Mouse (Mus musculus) heart, embryonic 12.5 days (tissue): ENCODE results near the gene Sema4c. TPM values are rescaled to one million over a fixed set of nuclear protein-coding genes. Genes with fewer than 3 reads are reported as not detected.
A peak's percentile ranks its signal among the peaks of the same experiment; 100 is the strongest.
"Not testable (repeated sequence)": the region's sequence is repeated elsewhere in the genome, so short reads cannot be mapped to it uniquely, and the experiment has no call there.

ENCODE experiments used
- ATAC-seq: fragments of 200-750 bp; cut with Nextera tagmentation; 2 replicates; pipeline ENCODE4 v1.8.0; 2017; ENCODE audit warnings: moderate TSS enrichment, moderate library complexity; ENCODE audit not compliant: insufficient number of reproducible peaks, low FRiP score
- H3K27ac ChIP-seq: fragments of 300-500 bp; sonication (generic); 2 replicates; pipeline ENCODE4 v1.5.1; 2016; ENCODE audit warnings: mild to moderate bottlenecking, moderate library complexity; ENCODE audit not compliant: poor library complexity, severe bottlenecking
- H3K27me3 ChIP-seq: fragments of 300-500 bp; sonication (generic); replicated peaks from 2 replicates; pipeline ENCODE4 v1.6.1; 2016; ENCODE audit warnings: mild to moderate bottlenecking, moderate library complexity
- H3K36me3 ChIP-seq: fragments of 300-500 bp; sonication (generic); 2 replicates; pipeline ENCODE4 v1.6.1; 2016; ENCODE audit warnings: mild to moderate bottlenecking, moderate library complexity
- H3K4me1 ChIP-seq: fragments of 300-500 bp; sonication (generic); replicated peaks from 2 replicates; pipeline ENCODE4 v1.6.1; 2016; ENCODE audit warnings: mild to moderate bottlenecking
- H3K4me2 ChIP-seq: fragments of 300-500 bp; sonication (generic); 2 replicates; pipeline ENCODE4 v1.6.1; 2016; ENCODE audit warnings: mild to moderate bottlenecking, moderate library complexity
- H3K4me3 ChIP-seq: fragments of 300-500 bp; sonication (generic); 2 replicates; pipeline ENCODE4 v1.5.1; 2016; ENCODE audit warnings: mild to moderate bottlenecking
- H3K9ac ChIP-seq: fragments of 300-500 bp; sonication (generic); 2 replicates; pipeline ENCODE4 v1.6.1; 2016; ENCODE audit warnings: mild to moderate bottlenecking, moderate library complexity
- H3K9me3 ChIP-seq: fragments of 300-500 bp; sonication (generic); replicated peaks from 2 replicates; pipeline ENCODE4 v1.6.1; 2016; ENCODE audit warnings: mild to moderate bottlenecking, moderate library complexity
- WGBS: fragments of 180-500 bp; shearing (Covaris S2); methylation state at CpG from one replicate; pipeline ENCODE4 v1.1.7; 2016; 5-methylcytosine and 5-hydroxymethylcytosine counted together
- polyA plus RNA-seq: library from polyadenylated mRNA; unstranded; fragments of >200 nt; fragmentation: Nextera tagmentation; extraction: Ambion mirVana; gene quantifications from 2 replicates; pipeline ENCODE4 v1.2.1, GENCODE M21; 2016

Gene Sema4c
- polyA plus RNA-seq, 1 experiment from 2014 or later = 13.3 TPM

GRCm38 (mm10) chr1:36545382-36545781 is 12.8 kb downstream of the Sema4c start:
- H3K9ac ChIP-seq = no peak overlapping the region
- peak overlapping the region; percentile 79; the same call in 1 of the 2 replicates for H3K4me2 ChIP-seq
- 57% methylated on average over 2 of the region's 2 CpGs for WGBS
- ATAC-seq = no peak
- H3K27ac ChIP-seq = no peak overlapping the region
- peaks cover 41% of the 10 kb centered on the region for H3K36me3 ChIP-seq
- H3K27me3 ChIP-seq = no peaks in the 10 kb centered on the region
- H3K4me1 ChIP-seq = peaks cover 49% of the 10 kb centered on the region
- H3K4me3 ChIP-seq = no peak overlapping the region
- 0 out of 2 replicates have a peak, but pooled peaks cover 3% of the 10 kb centered on the region for H3K9me3 ChIP-seq

DNA sequence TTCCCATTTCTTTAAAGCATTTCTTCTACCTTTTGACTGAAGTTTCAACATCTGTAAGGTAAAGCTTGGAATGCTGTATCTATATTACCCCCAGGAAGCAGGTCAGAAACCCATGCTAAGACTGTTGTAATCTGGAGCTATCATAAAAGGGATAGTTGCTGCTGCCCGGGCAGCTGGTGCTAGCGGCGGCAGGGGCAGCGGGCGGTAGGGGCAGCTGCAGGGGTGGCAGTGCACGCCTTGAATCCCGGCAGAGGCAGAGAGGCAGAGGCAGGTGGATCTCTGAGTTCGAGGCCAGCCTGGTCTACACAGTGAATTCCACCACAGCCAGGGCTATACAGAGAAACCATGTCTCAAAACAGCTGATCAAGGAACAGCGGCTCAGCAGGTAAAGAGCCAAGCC is 15.2 kb downstream of the Sema4c start:
- no peak overlapping the region for H3K4me2 ChIP-seq
- WGBS = 92% methylated on average over 9 of the region's 9 CpGs
- H3K36me3 ChIP-seq = peaks cover 38% of the 10 kb centered on the region
- no peaks in the 10 kb centered on the region for H3K27me3 ChIP-seq
- H3K4me1 ChIP-seq = peaks cover 44% of the 10 kb centered on the region
- H3K9ac ChIP-seq = no peak overlapping the region
- no peak overlapping the region for H3K4me3 ChIP-seq
- no peak overlapping the region for H3K27ac ChIP-seq
- H3K9me3 ChIP-seq = 0 out of 2 replicates have a peak, but pooled peaks cover 3% of the 10 kb centered on the region
- ATAC-seq = no peak

GRCm38 (mm10) chr1:36541844-36542243 is 16.3 kb downstream of the Sema4c start:
- Histone ChIP-seq H3K9me3 (0 out of 2 replicates have a peak, but pooled peaks cover 3% of the 10 kb centered on the region), H3K27ac (no peak overlapping the region), H3K4me3 (no peak overlapping the region), H3K27me3 (no peaks in the 10 kb centered on the region), H3K4me2 (no peak overlapping the region), H3K9ac (no peak overlapping the region), H3K4me1 (peaks cover 38% of the 10 kb centered on the region), H3K36me3 (peaks cover 43% of the 10 kb centered on the region)
- ATAC-seq = no peak
- 91% methylated on average over 16 of the region's 16 CpGs for WGBS

DNA sequence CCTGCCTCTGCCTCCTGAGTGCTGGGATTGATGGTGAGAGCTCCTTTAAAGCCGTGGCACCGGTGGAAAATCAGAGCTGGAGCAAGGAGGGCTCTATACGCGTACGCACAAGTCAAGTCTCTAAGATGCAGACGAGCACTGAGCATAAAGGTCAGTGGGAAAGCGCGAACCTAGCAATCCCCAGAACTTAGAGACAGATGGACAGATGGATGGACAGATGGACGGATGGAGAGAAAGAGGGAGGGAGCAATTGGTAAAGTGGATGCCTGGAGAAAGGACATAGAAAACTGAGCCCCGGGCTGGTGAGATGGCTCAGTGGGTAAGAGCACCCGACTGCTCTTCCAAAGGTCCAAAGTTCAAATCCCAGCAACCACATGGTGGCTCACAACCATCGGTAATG is 17.3 kb downstream of the Sema4c start:
- Histone ChIP-seq H3K4me2 (no peak overlapping the region), H3K9me3 (0 out of 2 replicates have a peak, but pooled peaks cover 3% of the 10 kb centered on the region), H3K4me3 (no peak overlapping the region), H3K4me1 (peaks cover 37% of the 10 kb centered on the region), H3K27me3 (no peaks in the 10 kb centered on the region), H3K9ac (no peak overlapping the region), H3K36me3 (peaks cover 43% of the 10 kb centered on the region), H3K27ac (no peak overlapping the region)
- ATAC-seq = no peak
- 93% methylated on average over 12 of the region's 12 CpGs for WGBS

DNA sequence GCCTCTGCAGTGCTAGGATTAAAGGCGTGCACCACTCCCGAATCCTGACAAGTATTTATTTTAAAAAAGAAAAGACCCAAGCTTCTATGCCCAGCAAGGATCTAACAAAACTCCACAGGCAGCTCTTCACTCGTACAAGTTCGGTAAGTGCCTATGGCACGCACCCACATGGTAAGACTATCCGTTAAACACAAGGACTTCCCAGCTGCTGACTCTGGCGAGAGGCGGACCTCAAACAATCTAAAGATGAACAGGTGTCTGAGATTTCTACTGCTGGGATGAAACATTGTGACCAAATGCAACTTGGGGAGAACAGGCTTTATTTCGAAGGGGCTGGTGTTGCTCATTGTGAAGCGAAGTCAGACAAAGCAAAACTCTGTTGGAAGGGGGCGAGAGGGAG is 18.0 kb downstream of the Sema4c start:
- H3K4me1 ChIP-seq = peaks cover 39% of the 10 kb centered on the region
- ATAC-seq = no peak
- H3K36me3 ChIP-seq = peaks cover 43% of the 10 kb centered on the region
- H3K4me2 ChIP-seq = no peak overlapping the region
- peak overlapping the region; percentile 83; the same call in 1 of the 2 replicates for H3K27ac ChIP-seq
- 0 out of 2 replicates have a peak, but pooled peaks cover 3% of the 10 kb centered on the region for H3K9me3 ChIP-seq
- no peak overlapping the region for H3K4me3 ChIP-seq
- no peak overlapping the region for H3K9ac ChIP-seq
- WGBS = 92% methylated on average over 11 of the region's 11 CpGs
- no peaks in the 10 kb centered on the region for H3K27me3 ChIP-seq

GRCm38 (mm10) chr1:36539186-36539585 is 19.0 kb downstream of the Sema4c start, which contains the start of gene Gm42417:
Gene Gm42417 (minus strand): TSS chr1:36539429.
- H3K4me1 ChIP-seq = peaks cover 48% of the 10 kb centered on the region
- H3K4me3 ChIP-seq = no peak within 1 kb of the TSS
- ATAC-seq = peak; percentile 80

GRCm38 (mm10) chr1:36538727-36539126 is 19.4 kb downstream of the Sema4c start:
- H3K27me3 ChIP-seq = no peaks in the 10 kb centered on the region
- no peak overlapping the region for H3K9ac ChIP-seq
- H3K9me3 ChIP-seq = 0 out of 2 replicates have a peak, but pooled peaks cover 3% of the 10 kb centered on the region
- no peak for ATAC-seq
- no peak overlapping the region for H3K4me2 ChIP-seq
- H3K27ac ChIP-seq = peak overlapping the region; percentile 83
- peaks cover 43% of the 10 kb centered on the region for H3K36me3 ChIP-seq
- peaks cover 53% of the 10 kb centered on the region for H3K4me1 ChIP-seq
- no peak overlapping the region for H3K4me3 ChIP-seq
- 82% methylated on average over 4 of the region's 4 CpGs for WGBS

More at GRCm38 (mm10) chr1:36539186-36539585, 19.0 kb downstream of the Sema4c start, which contains the start of gene Gm42417:
- Histone ChIP-seq H3K27me3 (no peaks in the 10 kb centered on the region), H3K9ac (no peak within 1 kb of the TSS), H3K36me3 (peaks cover 43% of the 10 kb centered on the region), H3K27ac (peak within 1 kb of the TSS; percentile 83), H3K4me2 (no peak within 1 kb of the TSS), H3K9me3 (0 out of 2 replicates have a peak, but pooled peaks cover 3% of the 10 kb centered on the region)
- 40% methylated on average over 9 of the region's 9 CpGs for WGBS

DNA sequence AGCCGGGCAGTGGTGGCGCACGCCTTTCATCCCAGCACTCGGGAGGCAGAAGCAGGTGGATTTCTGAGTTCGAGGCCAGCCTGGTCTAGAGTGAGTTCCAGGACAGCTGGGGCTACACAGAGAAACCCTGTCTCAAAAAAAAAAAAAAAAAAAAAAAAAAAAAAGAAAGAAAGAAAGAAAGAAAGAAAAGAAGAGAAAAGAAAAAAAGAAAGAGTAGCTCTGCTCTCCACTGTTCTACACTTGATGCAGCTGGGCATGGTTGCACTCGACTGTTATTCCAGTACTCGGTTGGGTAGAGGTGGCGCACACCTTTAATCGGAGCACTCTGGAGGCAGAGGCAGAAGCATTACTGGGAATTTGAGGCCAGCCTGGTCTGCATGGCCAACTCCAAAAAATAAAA is 21.4 kb downstream of the Sema4c start, which contains the start of gene Ankrd23:
TSS of gene Ankrd23 (minus strand) at position 101 of the 400 bp plus-strand sequence.
- Histone ChIP-seq H3K4me2 (peak within 1 kb of the TSS; percentile 11; the same call in 1 of the 2 replicates), H3K27ac (peak within 1 kb of the TSS; percentile 87), H3K4me1 (peaks cover 59% of the 10 kb centered on the region), H3K36me3 (peaks cover 39% of the 10 kb centered on the region), H3K9ac (0 out of 2 replicates have a peak within 1 kb of the TSS, but pooled peaks have one; percentile 22)
- not testable (repeated sequence) for H3K4me3 ChIP-seq, ATAC-seq, H3K27me3 ChIP-seq, H3K9me3 ChIP-seq
- 78% methylated on average over 9 of the region's 9 CpGs for WGBS

DNA sequence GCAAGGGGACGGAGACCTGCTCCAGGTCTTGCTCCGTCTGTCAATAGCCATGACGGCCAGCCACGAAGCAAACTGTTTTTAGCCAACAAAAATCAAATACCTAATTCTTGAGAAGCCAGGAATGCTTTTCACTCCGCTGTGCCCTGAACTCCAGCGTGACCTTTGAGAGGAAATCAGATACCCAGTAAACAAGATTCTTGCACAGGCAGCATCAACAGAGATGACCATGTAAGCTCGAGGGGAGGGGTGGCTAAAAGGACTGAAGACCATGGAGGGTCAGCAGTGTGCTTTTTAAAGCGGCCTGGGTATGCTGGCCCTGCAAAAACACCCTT is 21.8 kb downstream of the Sema4c start:
- no peak for ATAC-seq
- Histone ChIP-seq H3K9ac (no peak overlapping the region), H3K36me3 (peaks cover 39% of the 10 kb centered on the region), H3K27me3 (no peaks in the 10 kb centered on the region), H3K27ac (peak overlapping the region; percentile 87), H3K4me2 (0 out of 2 replicates have a peak overlapping the region, but pooled peaks have one; percentile 11), H3K4me3 (no peak overlapping the region), H3K4me1 (peaks cover 62% of the 10 kb centered on the region), H3K9me3 (0 out of 2 replicates have a peak, but pooled peaks cover 1% of the 10 kb centered on the region)
- 35% methylated on average over 8 of the region's 8 CpGs for WGBS

- Histone ChIP-seq H3K27me3 (no peaks in the 10 kb centered on the region), H3K4me2 (peak overlapping the region; percentile 11; the same call in 1 of the 2 replicates), H3K36me3 (peaks cover 38% of the 10 kb centered on the region), H3K9ac (0 out of 2 replicates have a peak overlapping the region, but pooled peaks have one; percentile 22), H3K4me3 (no peak overlapping the region), H3K9me3 (no peaks in the 10 kb centered on the region), H3K27ac (peak overlapping the region; percentile 87), H3K4me1 (peaks cover 68% of the 10 kb centered on the region)
- 64% methylated on average over 11 of the region's 11 CpGs for WGBS
- 0 out of 2 replicates have a peak, but pooled peaks have one; percentile 27 for ATAC-seq
These were observed 22.4 kb downstream of the Sema4c start for GRCm38 (mm10) chr1:36535477-36536396.

DNA sequence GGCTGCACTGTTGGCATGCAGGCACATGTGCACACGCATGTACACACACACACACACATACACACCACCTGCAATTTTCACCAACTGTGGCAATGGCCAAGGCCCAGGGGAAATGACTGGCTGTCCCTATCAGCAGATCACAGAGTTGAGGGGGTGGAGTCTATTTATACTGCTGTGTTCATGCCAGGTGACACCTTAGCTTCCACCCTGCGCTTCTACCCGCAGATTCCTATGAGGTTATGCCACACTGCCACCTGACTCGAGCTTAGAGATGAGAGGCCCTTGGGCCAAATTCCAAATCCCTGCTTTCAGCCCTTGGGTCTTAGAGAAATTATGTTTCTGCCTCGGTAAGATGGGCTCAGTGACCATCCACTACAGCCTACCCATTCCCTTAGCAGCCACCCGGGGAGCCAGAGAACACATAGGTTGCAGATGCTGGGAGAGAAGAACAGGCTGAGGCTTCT is 23.5 kb downstream of the Sema4c start:
- Histone ChIP-seq H3K9ac (no peak overlapping the region), H3K4me3 (no peak overlapping the region), H3K27ac (no peak overlapping the region), H3K27me3 (no peaks in the 10 kb centered on the region), H3K9me3 (no peaks in the 10 kb centered on the region), H3K4me1 (peaks cover 76% of the 10 kb centered on the region), H3K36me3 (peaks cover 34% of the 10 kb centered on the region), H3K4me2 (no peak overlapping the region)
- WGBS = 67% methylated on average over 6 of the region's 6 CpGs
- ATAC-seq = no peak
